Mouse (Mus musculus) testis, adult 2 months (tissue): Measurements from ENCODE around the gene Nrip1.

Source experiments
- CTCF ChIP-seq: fragments of 200-500 bp; IDR thresholded peaks from 2 replicates; pipeline ENCODE4 v1.5.1; 2012; ENCODE audit warnings: low read depth, mild to moderate bottlenecking, inconsistent platforms, low read length, moderate library complexity; ENCODE audit not compliant: control insufficient read depth, insufficient read depth, insufficient replicate concordance
- POLR2A ChIP-seq: fragments of 200-500 bp; IDR thresholded peaks from 2 replicates; pipeline ENCODE4 v1.6.1; 2012; ENCODE audit warnings: low read depth, mild to moderate bottlenecking, inconsistent platforms, low read length, moderate library complexity; ENCODE audit not compliant: control insufficient read depth

GRCm38 (mm10) chr16:76369236-76369635 is 4.4 kb downstream of the Nrip1 start:
- no peak for TF ChIP-seq CTCF
- no peak for TF ChIP-seq POLR2A
